Comparison of ENCODE assay signal across 8 mouse cellular contexts in genomic region chr12:111038231-111038975, GRCm38 (mm10). TPM values are rescaled to one million over a fixed set of nuclear protein-coding genes. Genes with fewer than 3 reads are reported as not detected.
A peak's percentile ranks its signal among the peaks of the same experiment; 100 is the strongest.
DNase-seq lines count a peak whose midpoint lies in the region; ATAC-seq lines count a peak whose summit lies in the region.

No protein-coding gene starts in this region.

- H3K9me3 ChIP-seq in forebrain, embryonic 13.5 days (replicated peaks): no peaks in the 10 kb centered on the region

- H3K9ac ChIP-seq in forebrain, embryonic 13.5 days: peak overlapping the region; percentile 74

- H3K27ac ChIP-seq in brown adipose tissue, adult 24 weeks (replicated peaks; ENCODE audit: low read depth, low read length): peak overlapping the region; percentile 78
- peak overlapping the region; percentile 100 for H3K27ac ChIP-seq in forebrain, embryonic 13.5 days

- H3K4me2 ChIP-seq in forebrain, embryonic 13.5 days: peak overlapping the region; percentile 96

- peak; percentile 73 for ATAC-seq in forebrain, embryonic 13.5 days

- peaks cover 3% of the 10 kb centered on the region for H3K36me3 ChIP-seq in forebrain, embryonic 13.5 days (ENCODE audit: poor library complexity, severe bottlenecking)

- intact Hi-C loops in heart, postnatal 36 days (cut with DNase I): no loop called here

- no peaks in the 10 kb centered on the region; the same call in 1 of the 2 replicates for H3K4me1 ChIP-seq in brown adipose tissue, adult 24 weeks (ENCODE audit: control insufficient read depth, insufficient read depth, insufficient read length, low read length)
- H3K4me1 ChIP-seq in forebrain, embryonic 13.5 days: peaks cover 25% of the 10 kb centered on the region

- no peaks in the 10 kb centered on the region for H3K27me3 ChIP-seq in forebrain, embryonic 13.5 days

- under 1% methylated on average over 50 of the region's 54 CpGs for WGBS in forebrain, embryonic 13.5 days

- peak overlapping the region; percentile 87 for H3K4me3 ChIP-seq in brown adipose tissue, adult 24 weeks (ENCODE audit: insufficient read depth, low read depth, low read length)
- H3K4me3 ChIP-seq in forebrain, embryonic 13.5 days: peak overlapping the region; percentile 75

- peak; percentile 70 for DNase-seq in MEL-GATA-1-ER (ENCODE audit: extremely low read depth, low read depth)
- peak; percentile 83 to 87 for DNase-seq in heart, postnatal 36 days
- DNase-seq in layer of hippocampus, postnatal 36 days: peak; percentile 78 to 85
- DNase-seq in lung, postnatal 36 days: peak; percentile 39
- peak; percentile 22 to 83 for DNase-seq in right cerebral cortex, adult 2 months (ENCODE audit: low spot score in 2 of 2)
- DNase-seq in urinary bladder, postnatal 14 days (ENCODE audit: low spot score): peak; percentile 82

RNA-seq across cellular contexts. Expression of gene Rcor1, which starts 0.7 kb away (rescaled TPM):
- 6.8 and 9.7 TPM in 2 replicates for polyA plus RNA-seq in brown adipose tissue, adult 24 weeks (2012; ENCODE audit: insufficient read depth, insufficient read length, missing spikeins)
- polyA plus RNA-seq in forebrain, embryonic 13.5 days (2015; fragmentation: Nextera tagmentation; extraction: Ambion mirVana): 8.0 and 8.4 TPM in 2 replicates
- total RNA-seq in heart, postnatal 36 days (2021): 10 to 100 TPM; 15.0 to 16.0 TPM
- total RNA-seq in layer of hippocampus, postnatal 36 days (2021): 10 to 100 TPM; 18.2 to 18.3 TPM

RNA-seq across cellular contexts. Expression of gene Ankrd9, which starts 59.6 kb away (rescaled TPM):
- polyA plus RNA-seq in brown adipose tissue, adult 24 weeks (2012; ENCODE audit: insufficient read depth, insufficient read length, missing spikeins): 20.9 and 25.8 TPM in 2 replicates
- 9.1 and 9.4 TPM in 2 replicates for polyA plus RNA-seq in forebrain, embryonic 13.5 days (2015; fragmentation: Nextera tagmentation; extraction: Ambion mirVana)
- 10 to 100 TPM; 67.9 to 85.3 TPM for total RNA-seq in heart, postnatal 36 days (2021)
- 10 to 100 TPM; 12.8 to 14.4 TPM for total RNA-seq in layer of hippocampus, postnatal 36 days (2021)

Comparison
In these comparisons a context has a peak if more than half of its experiments do, and no peak if none do; other contexts are left out.
1. Peak in every context shown above with its lines: DNase-seq, ATAC-seq, H3K4me3 ChIP-seq and H3K27ac ChIP-seq.
2. RNA of gene Ankrd9, which starts 59.6 kb away (total RNA-seq): 67.9 to 85.3 TPM in heart, postnatal 36 days; 12.8 to 14.4 TPM in layer of hippocampus, postnatal 36 days; every median in the first group is over 4 times any median in the second.